In the genomic region with DNA sequence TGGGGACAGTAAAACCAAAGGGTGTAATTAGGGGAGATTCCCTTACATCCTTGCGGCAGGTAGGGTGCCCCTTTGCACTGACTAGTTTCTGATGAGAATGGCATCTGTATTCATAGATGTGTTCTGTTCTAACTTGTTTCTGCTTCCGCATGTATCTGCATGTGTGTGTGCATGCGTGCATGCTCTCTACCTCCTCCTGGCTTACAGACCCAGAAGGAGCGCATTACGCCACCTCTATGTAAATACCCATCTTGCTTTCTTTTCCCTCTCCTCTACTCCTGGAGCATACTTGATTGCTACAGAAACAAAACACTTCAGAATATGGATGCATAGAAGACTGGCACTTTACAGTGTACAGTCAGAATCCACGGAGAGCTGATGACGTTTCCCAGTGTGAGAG, we compare ENCODE assay signal across 15 mouse cellular contexts. TPM values are rescaled to one million over a fixed set of nuclear protein-coding genes. Genes with fewer than 3 reads are reported as not detected.
DNase-seq lines count a peak whose midpoint lies in the region; ATAC-seq lines count a peak whose summit lies in the region.
"Had no signal": no experiment of that assay in that cellular context is flagged by ENCODE, and none has a peak within 500 bp of the region (broad histone marks: within the 10 kb centered on the region; RNA-seq: fewer than 3 reads in every experiment).

No protein-coding gene starts in this region.

- no peak overlapping the region for H3K4me2 ChIP-seq in forebrain, embryonic 14.5 days (ENCODE audit: low read length)
- H3K4me2 ChIP-seq in kidney, embryonic 15.5 days: no peak overlapping the region

- H3K4me1 ChIP-seq in forebrain, embryonic 10.5 days: peaks cover 48% of the 10 kb centered on the region
- H3K4me1 ChIP-seq in forebrain, embryonic 14.5 days (ENCODE audit: control insufficient read depth, insufficient read depth, low read length): peaks cover 7% of the 10 kb centered on the region
- peaks cover 60% of the 10 kb centered on the region for H3K4me1 ChIP-seq in kidney, embryonic 15.5 days

- peaks cover 4% of the 10 kb centered on the region; the same call in 1 of the 2 replicates for H3K36me3 ChIP-seq in forebrain, embryonic 10.5 days (replicated peaks)
- H3K36me3 ChIP-seq in forebrain, embryonic 14.5 days (ENCODE audit: control insufficient read depth, insufficient read depth, low read length): no peaks in the 10 kb centered on the region
- H3K36me3 ChIP-seq in kidney, embryonic 15.5 days: no peaks in the 10 kb centered on the region

- H3K9me3 ChIP-seq in forebrain, embryonic 10.5 days: no peaks in the 10 kb centered on the region
- H3K9me3 ChIP-seq in forebrain, embryonic 14.5 days (replicated peaks; ENCODE audit: control insufficient read depth, low read length): no peaks in the 10 kb centered on the region
- no peaks in the 10 kb centered on the region for H3K9me3 ChIP-seq in kidney, embryonic 15.5 days (replicated peaks)
- H3K9me3 ChIP-seq: G1E had no signal

- H3K27me3 ChIP-seq in forebrain, embryonic 10.5 days (ENCODE audit: poor library complexity, severe bottlenecking): no peaks in the 10 kb centered on the region
- no peaks in the 10 kb centered on the region for H3K27me3 ChIP-seq in forebrain, embryonic 14.5 days (replicated peaks; ENCODE audit: control insufficient read depth, insufficient read depth, low read length)
- H3K27me3 ChIP-seq in kidney, embryonic 15.5 days: no peaks in the 10 kb centered on the region

- DNase-seq in forebrain, embryonic 10.5 days (ENCODE audit: extremely low spot score, low spot score): no peak
- no peak for DNase-seq in forebrain, embryonic 14.5 days (ENCODE audit: low spot score)
- no peak for DNase-seq in kidney, postnatal 4 days
- peak; percentile 44 for DNase-seq in urinary bladder, postnatal 14 days (ENCODE audit: low spot score)
- no peak for DNase-seq in urinary bladder, postnatal 36 days (ENCODE audit: low spot score in 2 of 2)
- no peak for DNase-seq in frontal cortex, postnatal 10 days (ENCODE audit: low spot score in 2 of 2)
- DNase-seq in T-cell, adult 2 months (ENCODE audit: low spot score): no peak
- DNase-seq: heart, postnatal 36 days; spleen, adult 18-20 months had no signal

- no peak for ATAC-seq in forebrain, embryonic 14.5 days
- no peak for ATAC-seq in kidney, embryonic 15.5 days (replicated peaks; ENCODE audit: low FRiP score)

- H3K4me3 ChIP-seq in forebrain, embryonic 10.5 days: no peak overlapping the region
- H3K4me3 ChIP-seq in forebrain, embryonic 14.5 days (ENCODE audit: low read depth, low read length): no peak overlapping the region
- no peak overlapping the region for H3K4me3 ChIP-seq in kidney, embryonic 15.5 days (replicated peaks)

- 95% methylated on average over 7 of the region's 7 CpGs for WGBS in forebrain, embryonic 10.5 days
- 89% methylated on average over 7 of the region's 7 CpGs for WGBS in forebrain, embryonic 14.5 days
- WGBS in kidney, embryonic 15.5 days: 82% methylated on average over 7 of the region's 7 CpGs

- 0 out of 2 replicates have a peak overlapping the region, but pooled peaks have one; percentile 22 for H3K27ac ChIP-seq in forebrain, embryonic 10.5 days
- H3K27ac ChIP-seq in forebrain, embryonic 14.5 days (ENCODE audit: low read depth, low read length): no peak overlapping the region
- H3K27ac ChIP-seq in kidney, embryonic 15.5 days: peak overlapping the region; percentile 62

- no peak overlapping the region for H3K9ac ChIP-seq in forebrain, embryonic 14.5 days (ENCODE audit: low read length)
- H3K9ac ChIP-seq in kidney, embryonic 15.5 days: no peak overlapping the region

RNA-seq across cellular contexts. Expression of a gene that starts 21.1 kb away (rescaled TPM):
- polyA plus RNA-seq in forebrain, embryonic 10.5 days (2016; fragmentation: Nextera tagmentation; extraction: Ambion mirVana): 12.5 and 12.7 TPM in 2 replicates
- polyA plus RNA-seq in forebrain, embryonic 14.5 days (2014; fragmentation: Nextera tagmentation; extraction: Ambion mirVana): 10.4 and 13.6 TPM in 2 replicates
- polyA plus RNA-seq in kidney, embryonic 15.5 days (2015; fragmentation: Nextera tagmentation; extraction: Ambion mirVana): 14.8 and 15.8 TPM in 2 replicates

RNA-seq across cellular contexts. Expression of a gene that starts 31.9 kb away (rescaled TPM):
- polyA plus RNA-seq in forebrain, embryonic 10.5 days (2016; fragmentation: Nextera tagmentation; extraction: Ambion mirVana): not detected in 2 replicates
- polyA plus RNA-seq in forebrain, embryonic 14.5 days (2014; fragmentation: Nextera tagmentation; extraction: Ambion mirVana): not detected in 2 replicates
- polyA plus RNA-seq in kidney, embryonic 15.5 days (2015; fragmentation: Nextera tagmentation; extraction: Ambion mirVana): not detected in 2 replicates
- polyA plus RNA-seq: frontal cortex, adult 2 months; G1E; liver, adult 2 months; midbrain, postnatal 0 days; thymus, postnatal 0 days had no signal

RNA-seq across cellular contexts. Expression of a gene that starts 35.2 kb away (rescaled TPM):
- not detected in 2 replicates for polyA plus RNA-seq in forebrain, embryonic 10.5 days (2016; fragmentation: Nextera tagmentation; extraction: Ambion mirVana)
- polyA plus RNA-seq in forebrain, embryonic 14.5 days (2014; fragmentation: Nextera tagmentation; extraction: Ambion mirVana): not detected in 2 replicates
- polyA plus RNA-seq in kidney, embryonic 15.5 days (2015; fragmentation: Nextera tagmentation; extraction: Ambion mirVana): 0.27 TPM in 1 of 2 replicates, not detected in the other
- polyA plus RNA-seq: G1E had no signal

RNA-seq across cellular contexts. Expression of a gene that starts 43.9 kb away (rescaled TPM):
- 2.7 and 3.1 TPM in 2 replicates for polyA plus RNA-seq in forebrain, embryonic 10.5 days (2016; fragmentation: Nextera tagmentation; extraction: Ambion mirVana)
- polyA plus RNA-seq in forebrain, embryonic 14.5 days (2014; fragmentation: Nextera tagmentation; extraction: Ambion mirVana): 4.8 and 5.8 TPM in 2 replicates
- 6.5 and 8.2 TPM in 2 replicates for polyA plus RNA-seq in kidney, embryonic 15.5 days (2015; fragmentation: Nextera tagmentation; extraction: Ambion mirVana)
- polyA plus RNA-seq: G1E had no signal

RNA-seq across cellular contexts. Expression of a gene that starts 51.0 kb away (rescaled TPM):
- polyA plus RNA-seq in forebrain, embryonic 10.5 days (2016; fragmentation: Nextera tagmentation; extraction: Ambion mirVana): not detected in 2 replicates
- polyA plus RNA-seq in forebrain, embryonic 14.5 days (2014; fragmentation: Nextera tagmentation; extraction: Ambion mirVana): not detected in 2 replicates
- not detected in 2 replicates for polyA plus RNA-seq in kidney, embryonic 15.5 days (2015; fragmentation: Nextera tagmentation; extraction: Ambion mirVana)
- polyA plus RNA-seq: frontal cortex, adult 2 months; G1E; liver, adult 2 months; midbrain, postnatal 0 days; thymus, postnatal 0 days had no signal
